Mouse (Mus musculus) embryonic facial prominence, embryonic 10.5 days (tissue): ENCODE measurements around the gene Atp6v0d1. TPM values are rescaled to one million over a fixed set of nuclear protein-coding genes. Genes with fewer than 3 reads are reported as not detected.
"Not testable (repeated sequence)": the region's sequence is repeated elsewhere in the genome, so short reads cannot be mapped to it uniquely, and the experiment has no call there.

Source experiments
- DNase-seq: peaks from one replicate; pipeline ENCODE4 v3.0.0-alpha.2; 2017; ENCODE audit warnings: low spot score
- H3K27ac ChIP-seq: fragments of 300-500 bp; sonication (generic); replicated peaks from 2 replicates; pipeline ENCODE4 v1.5.1; 2016; ENCODE audit warnings: mild to moderate bottlenecking
- H3K27me3 ChIP-seq: fragments of 300-500 bp; sonication (generic); replicated peaks from 2 replicates; pipeline ENCODE4 v1.6.1; 2016; ENCODE audit warnings: low read depth, mild to moderate bottlenecking; ENCODE audit not compliant: poor library complexity, severe bottlenecking
- H3K36me3 ChIP-seq: fragments of 300-500 bp; sonication (generic); replicated peaks from 2 replicates; pipeline ENCODE4 v1.6.1; 2016; ENCODE audit warnings: mild to moderate bottlenecking, moderate library complexity
- H3K4me1 ChIP-seq: fragments of 300-500 bp; sonication (generic); 2 replicates; pipeline ENCODE4 v1.6.1; 2016
- H3K4me3 ChIP-seq: fragments of 300-500 bp; sonication (generic); 2 replicates; pipeline ENCODE4 v1.5.1; 2016; ENCODE audit warnings: mild to moderate bottlenecking, moderate library complexity
- H3K9me3 ChIP-seq: fragments of 300-500 bp; sonication (generic); 2 replicates; pipeline ENCODE4 v1.6.1; 2016; ENCODE audit warnings: mild to moderate bottlenecking
- WGBS: fragments of 180-500 bp; shearing (Covaris S2); methylation state at CpG from one replicate; pipeline ENCODE4 v1.1.7; 2016; 5-methylcytosine and 5-hydroxymethylcytosine counted together
- polyA plus RNA-seq: library from polyadenylated mRNA; unstranded; fragments of >200 nt; fragmentation: Nextera tagmentation; extraction: Ambion mirVana; gene quantifications from 2 replicates; pipeline ENCODE4 v1.2.1, GENCODE M21; 2016

The Atp6v0d1 gene
- polyA plus RNA-seq, 1 experiment from 2014 or later, result 64.7 TPM

- Histone ChIP-seq H3K4me1 (peaks cover 23% of the 10 kb centered on the region), H3K9me3 (no peaks in the 10 kb centered on the region), H3K4me3 (peak overlapping the region; percentile 94), H3K27ac (peak overlapping the region; percentile 85), H3K27me3 (peaks cover 11% of the 10 kb centered on the region), H3K36me3 (no peaks in the 10 kb centered on the region)
- WGBS, result 25% methylated on average over 27 of the region's 27 CpGs
- DNase-seq, result peak; percentile 41
These were observed 1.1 kb upstream of the Atp6v0d1 start for GRCm38 (mm10) chr8:105566703-105567595.

GRCm38 (mm10) chr8:105565401-105565881 is 406 bp downstream of the Atp6v0d1 start:
- peak overlapping the region; percentile 85 for H3K27ac ChIP-seq
- H3K9me3 ChIP-seq, result no peaks in the 10 kb centered on the region
- under 1% methylated on average over 31 of the region's 31 CpGs for WGBS
- H3K36me3 ChIP-seq, result no peaks in the 10 kb centered on the region
- H3K4me3 ChIP-seq, result peak overlapping the region; percentile 94
- H3K27me3 ChIP-seq, result peaks cover 11% of the 10 kb centered on the region
- H3K4me1 ChIP-seq, result peaks cover 23% of the 10 kb centered on the region
- DNase-seq, result no peak

DNA sequence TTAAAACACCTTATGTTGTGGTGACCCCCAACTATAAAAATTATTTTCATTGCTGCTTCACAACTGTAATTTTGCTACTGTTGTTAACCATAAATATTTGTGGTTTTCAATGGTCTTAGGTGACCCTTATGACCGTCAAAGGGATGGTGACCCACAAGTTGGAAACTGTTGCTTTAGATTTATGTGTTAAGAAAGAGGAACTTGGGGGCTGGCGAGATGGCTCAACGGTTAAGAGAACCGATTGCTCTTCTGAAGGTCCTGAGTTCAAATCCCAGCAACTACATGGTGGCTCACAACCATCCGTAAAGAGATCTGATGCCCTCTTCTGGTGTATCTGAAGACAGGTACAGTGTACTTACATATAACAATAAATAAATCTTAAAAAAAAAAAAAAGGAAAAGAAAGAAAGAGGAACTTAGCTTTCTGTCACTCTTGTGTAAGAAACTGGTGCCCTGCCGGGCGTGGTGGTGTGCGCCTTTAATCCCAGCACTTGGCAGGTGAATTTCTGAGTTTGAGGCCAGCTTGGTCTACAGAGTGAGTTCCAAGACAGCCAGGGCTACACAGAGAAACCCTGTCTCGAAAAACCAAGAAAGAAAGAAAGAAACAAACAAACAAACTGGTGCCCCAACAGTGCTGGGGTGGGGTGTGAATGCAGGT is 1.1 kb downstream of the Atp6v0d1 start:
- DNase-seq, H3K9me3 ChIP-seq, H3K36me3 ChIP-seq, H3K27ac ChIP-seq: not testable (repeated sequence)
- Histone ChIP-seq H3K27me3 (peaks cover 11% of the 10 kb centered on the region), H3K4me1 (peaks cover 23% of the 10 kb centered on the region), H3K4me3 (peak overlapping the region; percentile 94)
- 86% methylated on average over 9 of the region's 9 CpGs for WGBS

GRCm38 (mm10) chr8:105563871-105564270 is 2.0 kb downstream of the Atp6v0d1 start:
- H3K9me3 ChIP-seq, result no peaks in the 10 kb centered on the region
- WGBS, result 77% methylated on average over 1 of the region's 1 CpGs
- no peak overlapping the region for H3K27ac ChIP-seq
- H3K27me3 ChIP-seq, result peaks cover 11% of the 10 kb centered on the region
- no peaks in the 10 kb centered on the region for H3K36me3 ChIP-seq
- DNase-seq, result no peak
- peaks cover 23% of the 10 kb centered on the region for H3K4me1 ChIP-seq
- H3K4me3 ChIP-seq, result no peak overlapping the region

DNA sequence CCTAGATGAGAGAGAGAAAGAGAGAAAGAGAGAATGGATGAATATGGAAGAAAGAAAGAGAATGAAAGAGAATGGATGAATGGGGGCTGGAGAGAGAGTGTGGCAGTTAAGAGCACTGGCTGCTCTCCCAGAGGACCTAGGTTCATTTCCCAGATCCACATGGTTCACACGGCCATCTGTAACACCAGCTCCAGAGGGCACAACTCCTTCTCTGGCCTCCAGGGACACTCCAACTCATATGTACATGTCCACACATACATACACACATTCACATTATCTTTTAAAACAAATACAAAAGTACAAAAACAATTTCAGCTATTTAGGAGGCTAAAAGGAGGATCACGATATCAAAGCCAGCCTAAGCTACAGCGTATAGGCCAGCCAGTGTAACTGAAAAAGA is 3.0 kb downstream of the Atp6v0d1 start:
- Histone ChIP-seq H3K27me3 (peaks cover 11% of the 10 kb centered on the region), H3K27ac (no peak overlapping the region), H3K36me3 (no peaks in the 10 kb centered on the region), H3K4me3 (no peak overlapping the region), H3K9me3 (no peaks in the 10 kb centered on the region), H3K4me1 (peaks cover 23% of the 10 kb centered on the region)
- WGBS, result 90% methylated on average over 3 of the region's 3 CpGs
- no peak for DNase-seq

DNA sequence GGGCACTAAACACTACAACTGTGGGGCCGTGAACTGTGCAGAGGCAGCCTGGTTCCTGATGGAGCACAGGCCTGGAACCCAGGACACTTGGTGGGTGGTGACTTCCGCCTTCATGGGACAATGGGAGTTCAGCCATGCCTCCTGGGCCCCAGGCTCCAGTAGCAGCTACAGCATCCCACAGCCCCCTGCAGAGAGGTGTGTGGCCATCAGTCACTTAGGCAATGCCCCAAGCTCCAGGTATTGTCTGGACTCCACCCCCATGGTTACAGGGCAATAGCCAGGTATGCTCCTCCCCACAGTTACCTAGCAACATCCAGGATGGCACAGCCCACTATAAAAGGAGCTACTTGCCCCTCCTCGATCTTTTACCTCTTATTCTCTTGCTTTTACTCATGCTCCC is 10.6 kb downstream of the Atp6v0d1 start:
- Histone ChIP-seq H3K27me3 (no peaks in the 10 kb centered on the region), H3K27ac (no peak overlapping the region), H3K4me3 (no peak overlapping the region), H3K4me1 (peaks cover 3% of the 10 kb centered on the region; the same call in 1 of the 2 replicates), H3K36me3 (no peaks in the 10 kb centered on the region), H3K9me3 (no peaks in the 10 kb centered on the region)
- 73% methylated on average over 3 of the region's 3 CpGs for WGBS
- no peak for DNase-seq

DNA sequence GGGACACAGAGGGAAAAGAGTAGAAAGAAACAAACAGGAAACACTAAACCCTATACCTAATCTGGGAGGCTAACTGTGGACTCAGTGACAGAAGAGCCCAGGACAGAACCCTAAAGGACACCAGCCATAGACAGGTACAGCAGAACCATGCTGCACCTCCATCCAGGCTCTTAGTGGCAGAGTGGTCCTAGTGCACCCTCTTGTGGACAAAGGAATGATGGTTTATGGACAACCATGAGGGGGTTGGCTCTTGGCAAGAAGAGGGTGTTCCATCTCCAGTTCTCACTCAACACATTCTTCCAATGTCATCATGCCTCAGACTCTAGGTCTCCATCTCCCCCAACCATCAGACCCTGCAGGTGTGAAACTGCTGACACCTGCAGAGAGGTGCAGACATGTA is 11.8 kb downstream of the Atp6v0d1 start:
- Histone ChIP-seq H3K36me3 (no peaks in the 10 kb centered on the region), H3K9me3 (no peaks in the 10 kb centered on the region), H3K27me3 (no peaks in the 10 kb centered on the region), H3K4me1 (peaks cover 3% of the 10 kb centered on the region; the same call in 1 of the 2 replicates), H3K4me3 (no peak overlapping the region), H3K27ac (no peak overlapping the region)
- peak; percentile 59 for DNase-seq

GRCm38 (mm10) chr8:105552824-105553223 is 13.0 kb downstream of the Atp6v0d1 start:
- H3K27ac ChIP-seq, result no peak overlapping the region
- WGBS, result 77% methylated on average over 1 of the region's 1 CpGs
- DNase-seq, result no peak
- H3K9me3 ChIP-seq, result no peaks in the 10 kb centered on the region
- H3K36me3 ChIP-seq, result no peaks in the 10 kb centered on the region
- peaks cover 3% of the 10 kb centered on the region; the same call in 1 of the 2 replicates for H3K4me1 ChIP-seq
- H3K27me3 ChIP-seq, result no peaks in the 10 kb centered on the region
- H3K4me3 ChIP-seq, result no peak overlapping the region

DNA sequence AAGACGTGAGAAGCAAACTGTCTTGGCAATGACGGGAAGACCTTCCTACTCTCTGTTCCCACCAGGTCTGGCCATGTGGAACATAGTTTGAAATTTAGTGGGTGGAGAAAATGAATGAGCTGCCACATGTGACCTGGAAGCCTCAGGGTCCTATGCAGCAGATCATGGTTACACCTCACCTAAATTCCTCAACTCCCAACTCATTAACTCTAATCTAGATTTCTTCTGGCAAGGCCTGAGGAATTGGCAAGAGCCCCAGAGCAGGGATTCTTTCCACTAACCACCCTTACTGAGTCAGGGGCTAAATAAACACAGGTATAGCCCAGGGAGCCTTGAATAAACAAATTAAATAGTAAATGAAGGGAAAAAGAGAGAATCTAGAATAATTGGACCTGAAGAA is 13.8 kb downstream of the Atp6v0d1 start:
- no peaks in the 10 kb centered on the region for H3K9me3 ChIP-seq
- no peak for DNase-seq
- no peak overlapping the region for H3K4me3 ChIP-seq
- H3K36me3 ChIP-seq, result no peaks in the 10 kb centered on the region
- H3K27ac ChIP-seq, result no peak overlapping the region
- WGBS, result 83% methylated on average over 2 of the region's 2 CpGs
- no peaks in the 10 kb centered on the region for H3K27me3 ChIP-seq
- peaks cover 6% of the 10 kb centered on the region for H3K4me1 ChIP-seq

DNA sequence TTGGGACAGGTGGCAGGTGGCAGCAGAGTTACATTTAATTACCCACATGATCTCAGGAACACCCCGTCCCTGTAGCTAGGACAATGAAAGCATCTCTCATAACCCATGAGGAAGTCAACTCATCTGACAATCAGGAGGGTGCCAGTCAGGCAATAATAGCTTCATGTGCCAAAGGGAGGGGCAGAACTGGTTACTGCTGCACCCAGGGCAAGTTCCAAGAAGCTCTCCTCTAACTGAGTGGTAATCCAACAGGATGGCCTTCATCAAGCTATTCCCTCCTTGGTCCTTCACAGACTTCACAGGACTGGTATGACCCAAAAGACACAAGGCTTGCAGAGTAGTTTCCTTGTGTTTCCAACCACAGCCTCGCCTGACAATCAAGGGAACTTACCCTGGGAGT is 15.8 kb downstream of the Atp6v0d1 start:
- Histone ChIP-seq H3K4me1 (peaks cover 17% of the 10 kb centered on the region), H3K27ac (no peak overlapping the region), H3K9me3 (no peaks in the 10 kb centered on the region), H3K4me3 (no peak overlapping the region), H3K27me3 (no peaks in the 10 kb centered on the region), H3K36me3 (no peaks in the 10 kb centered on the region)
- no peak for DNase-seq
- WGBS, result 75% methylated on average over 2 of the region's 2 CpGs

GRCm38 (mm10) chr8:105549506-105549905 is 16.3 kb downstream of the Atp6v0d1 start:
- WGBS, result 82% methylated on average over 1 of the region's 1 CpGs
- H3K27ac ChIP-seq, result no peak overlapping the region

GRCm38 (mm10) chr8:105546384-105547350 is 19.2 kb downstream of the Atp6v0d1 start:
- peaks cover 32% of the 10 kb centered on the region for H3K4me1 ChIP-seq
- H3K27me3 ChIP-seq, result no peaks in the 10 kb centered on the region
- no peak overlapping the region for H3K4me3 ChIP-seq
- H3K9me3 ChIP-seq, result no peaks in the 10 kb centered on the region
- no peak for DNase-seq
- H3K36me3 ChIP-seq, result peaks cover 4% of the 10 kb centered on the region; the same call in 1 of the 2 replicates
- H3K27ac ChIP-seq, result no peak overlapping the region
- 84% methylated on average over 6 of the region's 6 CpGs for WGBS

More at GRCm38 (mm10) chr8:105549506-105549905, 16.3 kb downstream of the Atp6v0d1 start:
- Histone ChIP-seq H3K27me3 (no peaks in the 10 kb centered on the region), H3K36me3 (no peaks in the 10 kb centered on the region), H3K9me3 (no peaks in the 10 kb centered on the region), H3K4me3 (no peak overlapping the region), H3K4me1 (peaks cover 23% of the 10 kb centered on the region)
- DNase-seq, result no peak
